Mouse (Mus musculus): Measurements from ENCODE around the gene Ppp1r1a. TPM values are rescaled to one million over a fixed set of nuclear protein-coding genes. Genes with fewer than 3 reads are reported as not detected.

The Ppp1r1a gene
- polyA plus RNA-seq, 1 experiment from 2014 or later = 57.4 TPM

Other genes with a start within 250 kb of the Ppp1r1a start
- gene Gpr84, start 227.4 kb downstream of the Ppp1r1a start, polyA plus RNA-seq (2016; fragmentation: Nextera tagmentation; extraction: Ambion mirVana) = 0.35 TPM in 1 of 2 replicates, not detected in the other
- 8.9 and 15.8 TPM in 2 replicates for gene Zfp385a, start 197.9 kb downstream of the Ppp1r1a start, polyA plus RNA-seq (2016; fragmentation: Nextera tagmentation; extraction: Ambion mirVana)
- gene Itga5, start 171.2 kb downstream of the Ppp1r1a start, polyA plus RNA-seq (2016; fragmentation: Nextera tagmentation; extraction: Ambion mirVana) = 60.6 and 98.7 TPM in 2 replicates
- gene Gtsf1, start 107.5 kb downstream of the Ppp1r1a start, polyA plus RNA-seq (2016; fragmentation: Nextera tagmentation; extraction: Ambion mirVana) = 3.9 and 21.8 TPM in 2 replicates
- not detected in 2 replicates for gene Gtsf2, start 89.5 kb downstream of the Ppp1r1a start, polyA plus RNA-seq (2016; fragmentation: Nextera tagmentation; extraction: Ambion mirVana)
- gene Nckap1l, start 84.2 kb downstream of the Ppp1r1a start, polyA plus RNA-seq (2016; fragmentation: Nextera tagmentation; extraction: Ambion mirVana) = 1.00 and 2.2 TPM in 2 replicates
- gene Pde1b, start 35.0 kb downstream of the Ppp1r1a start, polyA plus RNA-seq (2016; fragmentation: Nextera tagmentation; extraction: Ambion mirVana) = 3.8 and 4.4 TPM in 2 replicates
- not detected in 2 replicates for gene Glycam1, start 27.1 kb upstream of the Ppp1r1a start, polyA plus RNA-seq (2016; fragmentation: Nextera tagmentation; extraction: Ambion mirVana)
- not detected in 2 replicates for gene Mucl1, start 217.5 kb upstream of the Ppp1r1a start, polyA plus RNA-seq (2016; fragmentation: Nextera tagmentation; extraction: Ambion mirVana)